Mouse (Mus musculus) cortical plate, adult 2 months (tissue): ENCODE results near the gene Ncam1. TPM values are rescaled to one million over a fixed set of nuclear protein-coding genes. Genes with fewer than 3 reads are reported as not detected.

Experiments used
- H3K27ac ChIP-seq: fragments of 200-500 bp; 2 replicates; pipeline ENCODE4 v1.5.1; 2012; ENCODE audit warnings: low read length, control low read depth, inconsistent platforms; ENCODE audit not compliant: insufficient read depth
- H3K4me1 ChIP-seq: fragments of 200-500 bp; 2 replicates; pipeline ENCODE4 v1.6.1; 2011; ENCODE audit warnings: low read length; ENCODE audit not compliant: control insufficient read depth, insufficient read depth
- H3K4me3 ChIP-seq: fragments of 200-500 bp; 2 replicates; pipeline ENCODE4 v1.5.1; 2011; ENCODE audit warnings: mild to moderate bottlenecking, low read length, control low read depth; ENCODE audit not compliant: insufficient read depth
- CTCF ChIP-seq: fragments of 200-500 bp; IDR thresholded peaks from 2 replicates; pipeline ENCODE4 v1.5.1; 2011; ENCODE audit warnings: mild to moderate bottlenecking, control low read depth, low read length; ENCODE audit not compliant: insufficient read depth; ENCODE audit errors: extremely low read depth
- POLR2A ChIP-seq: fragments of 200-500 bp; IDR thresholded peaks from 2 replicates; pipeline ENCODE4 v1.6.1; 2011; ENCODE audit warnings: mild to moderate bottlenecking, low read length, control low read depth; ENCODE audit not compliant: insufficient read depth; ENCODE audit errors: extremely low read depth
- polyA plus RNA-seq: library from polyadenylated mRNA; depleted of rRNA; stranded (reverse); fragments of >200 nt; gene quantifications from 2 replicates; pipeline ENCODE4 v1.2.3, GENCODE M21; 2012

The Ncam1 gene
- polyA plus RNA-seq, 1 experiment: 112 TPM

DNA sequence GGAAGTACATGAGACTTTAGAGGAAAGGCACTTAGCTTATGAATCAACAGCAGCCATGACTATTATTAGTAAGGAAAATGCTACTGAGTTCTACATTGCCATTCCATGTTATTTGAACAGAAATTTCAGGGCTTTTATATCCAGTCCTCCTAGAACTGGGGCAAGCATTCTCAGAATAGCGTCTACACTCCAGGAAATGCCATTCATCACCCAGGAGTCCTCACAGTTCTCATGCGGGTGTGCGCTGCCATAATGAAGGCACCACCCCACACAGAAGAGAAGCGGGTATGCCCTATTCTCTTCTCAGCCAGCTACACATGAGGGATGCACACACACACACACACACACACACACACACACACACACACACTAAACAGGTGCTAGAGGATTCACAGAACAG is 43.5 kb downstream of the Ncam1 start:
- Histone ChIP-seq H3K4me3 (no peak overlapping the region), H3K27ac (no peak overlapping the region), H3K4me1 (peaks cover 8% of the 10 kb centered on the region; the same call in 1 of the 2 replicates)
- no peak for TF ChIP-seq POLR2A
- TF ChIP-seq CTCF: no peak

- Histone ChIP-seq H3K4me1 (peaks cover 5% of the 10 kb centered on the region; the same call in 1 of the 2 replicates), H3K4me3 (no peak overlapping the region), H3K27ac (no peak overlapping the region)
- TF ChIP-seq POLR2A (no peak), CTCF (no peak)
Observed at GRCm38 (mm10) chr9:49751466-49751865, 47.3 kb downstream of the Ncam1 start.

DNA sequence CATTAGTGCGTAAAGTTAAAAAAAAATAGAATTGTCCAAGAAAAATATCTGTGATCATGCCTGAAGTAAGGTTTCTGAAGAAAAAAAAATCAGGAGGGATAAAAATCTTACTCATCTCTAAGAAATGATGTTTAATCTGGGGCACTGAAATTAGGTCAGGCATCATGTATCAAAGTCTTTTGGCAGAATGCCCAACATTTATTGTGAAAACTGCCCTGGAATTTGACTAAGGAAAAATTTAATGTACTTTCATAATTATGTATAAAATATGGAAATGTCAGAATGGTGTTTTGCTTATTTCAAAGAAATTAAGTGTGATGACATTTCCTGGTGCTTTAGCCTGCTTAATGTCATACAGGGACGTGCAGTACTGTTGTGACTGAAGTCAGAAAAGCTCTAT is 52.5 kb downstream of the Ncam1 start:
- no peak for TF ChIP-seq POLR2A
- no peak for TF ChIP-seq CTCF
- H3K27ac ChIP-seq: no peak overlapping the region
- peaks cover 3% of the 10 kb centered on the region; the same call in 1 of the 2 replicates for H3K4me1 ChIP-seq
- H3K4me3 ChIP-seq: no peak overlapping the region

- H3K27ac ChIP-seq: no peak overlapping the region
Observed at GRCm38 (mm10) chr9:49745696-49746095, 53.0 kb downstream of the Ncam1 start.

DNA sequence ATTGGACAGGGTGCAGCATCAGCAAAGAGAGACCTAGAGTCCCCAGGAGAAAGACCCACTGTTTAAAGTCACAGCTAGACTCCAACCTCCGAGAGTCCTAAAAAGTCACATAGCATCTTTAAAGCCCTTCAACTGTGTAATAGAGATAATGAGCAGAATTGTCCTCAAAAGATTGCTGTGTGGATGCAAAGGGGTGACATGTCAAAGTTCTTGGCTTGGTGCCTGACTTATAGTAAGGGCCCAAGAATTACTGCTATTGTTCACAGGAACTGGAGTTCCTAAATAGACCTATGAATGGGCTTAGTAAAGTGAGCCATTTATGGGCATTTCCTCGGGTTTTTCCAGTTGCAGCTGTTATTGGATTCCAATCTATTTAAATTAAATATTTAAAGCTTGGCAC is 54.4 kb downstream of the Ncam1 start:
- TF ChIP-seq CTCF (no peak), POLR2A (no peak)
- Histone ChIP-seq H3K4me1 (peaks cover 9% of the 10 kb centered on the region), H3K27ac (no peak overlapping the region), H3K4me3 (no peak overlapping the region)

More at GRCm38 (mm10) chr9:49745696-49746095, 53.0 kb downstream of the Ncam1 start:
- Histone ChIP-seq H3K4me3 (no peak overlapping the region), H3K4me1 (peaks cover 3% of the 10 kb centered on the region; the same call in 1 of the 2 replicates)
- TF ChIP-seq POLR2A: no peak

DNA sequence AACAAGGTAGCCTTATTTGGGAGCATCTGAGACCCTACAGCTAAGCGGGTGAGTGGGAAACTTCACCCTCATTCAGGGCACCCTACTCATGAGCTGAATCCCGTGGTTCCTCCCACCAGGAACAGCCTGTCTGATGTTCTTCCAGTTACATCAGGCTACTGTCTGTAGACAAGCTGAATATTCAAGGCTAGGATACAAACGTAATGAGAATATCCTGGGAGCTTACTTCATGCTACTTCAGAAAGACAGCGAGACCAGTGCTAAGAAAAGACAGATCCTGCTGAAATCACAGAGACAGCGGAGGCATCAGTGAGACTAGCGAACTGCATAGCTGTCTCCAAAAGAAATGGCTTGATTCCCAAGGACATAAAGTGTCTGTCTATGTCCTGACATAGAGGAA is 58.8 kb downstream of the Ncam1 start:
- no peak for TF ChIP-seq CTCF
- TF ChIP-seq POLR2A: no peak
- H3K27ac ChIP-seq: no peak overlapping the region
- H3K4me3 ChIP-seq: no peak overlapping the region
- peaks cover 12% of the 10 kb centered on the region for H3K4me1 ChIP-seq

GRCm38 (mm10) chr9:49738546-49738945 is 60.2 kb downstream of the Ncam1 start:
- Histone ChIP-seq H3K4me3 (no peak overlapping the region), H3K4me1 (peaks cover 14% of the 10 kb centered on the region), H3K27ac (no peak overlapping the region)
- TF ChIP-seq POLR2A: no peak
- TF ChIP-seq CTCF: no peak

DNA sequence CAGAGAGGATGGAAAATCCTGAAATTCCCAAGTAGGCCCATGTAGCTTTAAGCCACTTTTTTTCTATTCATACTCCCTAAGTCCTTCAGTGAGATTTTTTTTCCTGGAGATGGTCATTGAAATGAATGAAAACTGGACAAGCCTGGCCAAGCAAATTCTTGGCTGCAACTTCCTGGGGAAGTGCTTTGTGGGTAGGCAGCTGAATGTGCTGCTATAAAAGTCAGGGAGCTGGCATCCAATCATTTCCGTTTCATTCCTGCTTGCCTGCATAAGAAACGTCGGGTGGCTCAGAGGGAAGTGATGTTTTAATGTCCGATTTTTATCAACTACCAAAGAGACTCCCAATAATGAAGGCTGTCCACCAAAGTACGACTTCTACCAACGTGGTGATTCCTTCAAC is 61.6 kb downstream of the Ncam1 start:
- no peak overlapping the region for H3K4me3 ChIP-seq
- H3K27ac ChIP-seq: no peak overlapping the region
- no peak for TF ChIP-seq POLR2A
- no peak for TF ChIP-seq CTCF
- H3K4me1 ChIP-seq: peaks cover 14% of the 10 kb centered on the region

DNA sequence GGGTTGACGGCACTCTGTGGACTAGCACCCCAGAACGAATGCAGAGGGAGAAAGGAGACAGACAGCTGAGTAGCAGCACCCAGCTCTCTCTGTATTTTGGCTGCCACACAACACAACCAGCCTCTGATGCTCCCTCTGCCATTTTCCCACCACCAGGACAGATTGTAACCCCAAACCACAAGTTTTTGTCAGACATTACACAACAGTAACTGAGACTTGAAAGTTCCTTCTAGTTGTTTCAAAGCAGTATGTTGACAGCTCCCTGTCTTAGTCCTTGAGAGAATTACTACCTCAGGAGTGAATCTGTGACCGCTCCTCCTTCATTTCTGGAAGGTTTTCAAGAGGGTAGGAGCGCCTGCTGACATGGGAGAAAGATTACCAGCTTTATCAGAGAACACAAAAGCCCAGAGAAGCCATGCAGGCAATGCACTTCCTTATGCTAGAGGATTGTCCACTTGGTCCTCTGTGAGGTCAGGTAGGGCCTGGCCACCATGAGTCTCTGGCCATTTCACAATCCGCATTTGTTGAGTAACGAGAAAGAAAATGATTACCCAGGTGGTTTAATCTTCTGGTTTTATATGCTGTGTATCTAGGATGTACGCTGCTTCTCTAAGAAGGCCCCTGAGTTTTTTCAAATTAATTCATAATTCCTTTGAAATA is 64.2 kb downstream of the Ncam1 start:
- H3K4me1 ChIP-seq: peaks cover 11% of the 10 kb centered on the region
- H3K4me3 ChIP-seq: no peak overlapping the region
- H3K27ac ChIP-seq: no peak overlapping the region
- TF ChIP-seq POLR2A (no peak), CTCF (no peak)

DNA sequence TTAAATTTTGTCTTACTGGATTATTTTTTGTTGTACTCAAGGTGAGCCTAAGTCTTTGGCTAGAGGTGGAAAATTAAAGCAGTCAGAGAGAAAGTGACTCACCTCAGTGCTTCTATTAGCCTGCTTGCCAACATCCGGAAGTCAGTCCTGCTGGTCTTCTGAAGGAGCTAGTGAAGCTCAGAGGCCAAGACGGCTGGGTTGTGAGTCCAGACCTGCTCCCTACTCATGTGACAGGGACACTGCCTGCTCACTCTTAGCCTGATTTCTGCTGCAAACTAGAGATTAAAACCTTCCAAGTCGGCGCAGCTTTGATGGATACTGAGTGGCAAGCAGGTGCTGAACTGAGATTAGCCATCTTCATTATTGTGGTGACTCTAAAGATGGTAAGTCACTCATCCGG is 65.0 kb downstream of the Ncam1 start:
- no peak overlapping the region for H3K4me3 ChIP-seq
- no peak for TF ChIP-seq POLR2A
- no peak overlapping the region for H3K27ac ChIP-seq

DNA sequence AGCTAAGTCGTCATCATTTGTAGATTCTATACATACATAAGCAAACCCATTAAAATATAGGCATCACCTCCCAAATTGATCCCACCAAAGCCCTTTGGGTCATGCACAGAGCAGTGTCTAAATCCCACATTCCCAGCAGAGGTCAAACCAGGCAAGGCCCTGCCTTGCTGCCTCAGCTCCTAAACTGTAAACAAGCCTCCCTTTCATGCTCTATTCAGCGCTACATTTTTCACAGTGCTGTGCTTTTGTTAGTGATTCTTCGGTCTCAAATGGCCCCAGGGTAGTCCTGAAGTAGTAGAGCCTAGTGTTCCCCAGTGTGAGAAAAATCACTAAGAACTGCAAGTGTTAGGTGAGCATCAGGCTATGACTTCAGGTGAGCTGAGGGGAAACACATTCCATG is 69.2 kb downstream of the Ncam1 start:
- Histone ChIP-seq H3K4me3 (no peak overlapping the region), H3K4me1 (peaks cover 11% of the 10 kb centered on the region), H3K27ac (no peak overlapping the region)
- TF ChIP-seq POLR2A: no peak
- TF ChIP-seq CTCF: no peak

More for the DNA sequence above, 65.0 kb downstream of the Ncam1 start:
- H3K4me1 ChIP-seq: peaks cover 16% of the 10 kb centered on the region
